Mouse (Mus musculus): Measurements from ENCODE around the gene Adnp. TPM values are rescaled to one million over a fixed set of nuclear protein-coding genes. Genes with fewer than 3 reads are reported as not detected.

Gene Adnp
- polyA plus RNA-seq, 1 experiment from 2014 or later = 13.1 TPM

GRCm38 (mm10) chr2:168230773-168231470 is 24.0 kb upstream of the Adnp start:
- WGBS = 4% methylated on average over 98 of the region's 105 CpGs
- ATAC-seq (replicated peaks; ENCODE audit: low FRiP score, low read depth) = peak; percentile 64
- H3K27me3 ChIP-seq (ENCODE audit: insufficient read depth, low read length) = no peaks in the 10 kb centered on the region
- no peak for TF ChIP-seq CTCF (IDR thresholded peaks at IDR 0.05; ENCODE audit: low read depth)
- H3K9me3 ChIP-seq (replicated peaks; ENCODE audit: low read length) = no peaks in the 10 kb centered on the region
- no peak for DNase-seq (ENCODE audit: low spot score)
- H3K27ac ChIP-seq = peak overlapping the region; percentile 92
- H3K9ac ChIP-seq (ENCODE audit: low read depth, low read length) = peak overlapping the region; percentile 96
- peak overlapping the region; percentile 93 for H3K4me3 ChIP-seq (replicated peaks; ENCODE audit: low read depth, low read length)
- H3K4me2 ChIP-seq (ENCODE audit: low read length) = peak overlapping the region; percentile 91
- H3K4me1 ChIP-seq (replicated peaks; ENCODE audit: insufficient read depth, low read length) = peaks cover 19% of the 10 kb centered on the region
- peaks cover 4% of the 10 kb centered on the region; the same call in 1 of the 2 replicates for H3K36me3 ChIP-seq (ENCODE audit: insufficient read depth, low read length)

GRCm38 (mm10) chr2:168230026-168230728 is 23.3 kb upstream of the Adnp start, which contains the start of the genes Gm20716, Dpm1 and Mocs3:
TSS of gene Gm20716 (minus strand) at chr2:168230364.
TSS of gene Dpm1 (minus strand) at chr2:168230591.
TSS of gene Mocs3 (plus strand) at chr2:168230622.
- ATAC-seq (replicated peaks; ENCODE audit: low FRiP score, low read depth) (peak; percentile 82), DNase-seq (ENCODE audit: low spot score) (peak; percentile 94)
- Histone ChIP-seq H3K36me3 (ENCODE audit: insufficient read depth, low read length) (peaks cover 10% of the 10 kb centered on the region), H3K27ac (peak within 1 kb of the TSS; percentile 92), H3K9ac (ENCODE audit: low read depth, low read length) (peak within 1 kb of the TSS; percentile 96), H3K27me3 (ENCODE audit: insufficient read depth, low read length) (no peaks in the 10 kb centered on the region), H3K4me1 (replicated peaks; ENCODE audit: insufficient read depth, low read length) (peaks cover 19% of the 10 kb centered on the region), H3K4me2 (ENCODE audit: low read length) (peak within 1 kb of the TSS; percentile 91), H3K9me3 (replicated peaks; ENCODE audit: low read length) (no peaks in the 10 kb centered on the region), H3K4me3 (replicated peaks; ENCODE audit: low read depth, low read length) (peak within 1 kb of the TSS; percentile 93)
- under 1% methylated on average over 70 of the region's 73 CpGs for WGBS
- TF ChIP-seq CTCF (IDR thresholded peaks at IDR 0.05; ENCODE audit: low read depth) = no peak

- H3K4me1 ChIP-seq (replicated peaks; ENCODE audit: insufficient read depth, low read length) = peaks cover 19% of the 10 kb centered on the region
- WGBS = 18% methylated on average over 41 of the region's 41 CpGs
- TF ChIP-seq CTCF (IDR thresholded peaks at IDR 0.05; ENCODE audit: low read depth) = no peak
Measured at GRCm38 (mm10) chr2:168229116-168230025, 22.5 kb upstream of the Adnp start.

GRCm38 (mm10) chr2:168223326-168223725 is 16.4 kb upstream of the Adnp start:
- no peak overlapping the region for H3K27ac ChIP-seq
- ATAC-seq (replicated peaks; ENCODE audit: low FRiP score, low read depth) = no peak
- no peak overlapping the region for H3K4me3 ChIP-seq (replicated peaks; ENCODE audit: low read depth, low read length)
- peaks cover 40% of the 10 kb centered on the region for H3K36me3 ChIP-seq (ENCODE audit: insufficient read depth, low read length)
- 86% methylated on average over 6 of the region's 6 CpGs for WGBS
- H3K4me2 ChIP-seq (ENCODE audit: low read length) = no peak overlapping the region
- no peak overlapping the region for H3K9ac ChIP-seq (ENCODE audit: low read depth, low read length)
- no peak for DNase-seq (ENCODE audit: low spot score)
- H3K9me3 ChIP-seq (replicated peaks; ENCODE audit: low read length) = no peaks in the 10 kb centered on the region
- TF ChIP-seq CTCF (IDR thresholded peaks at IDR 0.05; ENCODE audit: low read depth) = no peak
- no peaks in the 10 kb centered on the region for H3K27me3 ChIP-seq (ENCODE audit: insufficient read depth, low read length)
- no peaks in the 10 kb centered on the region for H3K4me1 ChIP-seq (replicated peaks; ENCODE audit: insufficient read depth, low read length)

More at GRCm38 (mm10) chr2:168229116-168230025, 22.5 kb upstream of the Adnp start:
- Histone ChIP-seq H3K4me2 (ENCODE audit: low read length) (peak overlapping the region; percentile 91), H3K27ac (peak overlapping the region; percentile 92), H3K9me3 (replicated peaks; ENCODE audit: low read length) (no peaks in the 10 kb centered on the region), H3K27me3 (ENCODE audit: insufficient read depth, low read length) (no peaks in the 10 kb centered on the region), H3K36me3 (ENCODE audit: insufficient read depth, low read length) (peaks cover 18% of the 10 kb centered on the region), H3K9ac (ENCODE audit: low read depth, low read length) (peak overlapping the region; percentile 96), H3K4me3 (replicated peaks; ENCODE audit: low read depth, low read length) (peak overlapping the region; percentile 93)
- no peak for DNase-seq (ENCODE audit: low spot score)
- no peak for ATAC-seq (replicated peaks; ENCODE audit: low FRiP score, low read depth)

GRCm38 (mm10) chr2:168213788-168214397 is 7.0 kb upstream of the Adnp start:
- H3K4me3 ChIP-seq (replicated peaks; ENCODE audit: low read depth, low read length) = no peak overlapping the region
- TF ChIP-seq CTCF (IDR thresholded peaks at IDR 0.05; ENCODE audit: low read depth) = peak; percentile 54; the same call in 1 of the 2 replicates
- H3K9me3 ChIP-seq (replicated peaks; ENCODE audit: low read length) = no peaks in the 10 kb centered on the region
- ATAC-seq (replicated peaks; ENCODE audit: low FRiP score, low read depth) (no peak; the same call in 1 of the 2 replicates), DNase-seq (ENCODE audit: low spot score) (no peak)
- H3K27ac ChIP-seq = no peak overlapping the region
- H3K9ac ChIP-seq (ENCODE audit: low read depth, low read length) = no peak overlapping the region
- H3K27me3 ChIP-seq (ENCODE audit: insufficient read depth, low read length) = no peaks in the 10 kb centered on the region
- WGBS = 49% methylated on average over 5 of the region's 5 CpGs
- H3K4me1 ChIP-seq (replicated peaks; ENCODE audit: insufficient read depth, low read length) = no peaks in the 10 kb centered on the region
- H3K4me2 ChIP-seq (ENCODE audit: low read length) = no peak overlapping the region
- H3K36me3 ChIP-seq (ENCODE audit: insufficient read depth, low read length) = peaks cover 49% of the 10 kb centered on the region
